Mouse (Mus musculus) ovary, postnatal 14 days (tissue): Measurements from ENCODE around the gene Pck1.

Experiments
- DNase-seq: peaks from one replicate; pipeline ENCODE4 v3.0.0; 2022; ENCODE audit warnings: low spot score

Gene Pck1

DNA sequence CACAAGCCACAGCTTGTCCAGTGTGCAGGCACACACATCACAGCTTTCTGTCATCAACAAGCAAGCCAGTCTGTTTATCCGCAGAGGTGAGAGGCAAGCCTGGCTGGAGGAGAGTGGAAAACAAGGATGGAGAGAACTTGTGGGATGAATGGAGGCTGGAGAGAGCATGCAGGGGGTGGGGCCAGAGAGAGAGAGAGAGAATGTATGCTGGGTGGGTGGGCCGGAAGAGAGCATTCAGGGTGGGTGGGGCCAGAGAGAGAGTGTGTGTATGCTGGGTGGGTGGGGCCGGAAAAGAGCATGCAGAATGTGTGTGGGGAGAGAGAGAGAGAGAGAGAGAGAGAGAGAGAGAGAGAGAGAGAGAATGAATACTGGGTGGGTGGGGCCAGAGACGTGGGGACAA, 51.8 kb downstream of the Pck1 start:
- no peak for DNase-seq

DNA sequence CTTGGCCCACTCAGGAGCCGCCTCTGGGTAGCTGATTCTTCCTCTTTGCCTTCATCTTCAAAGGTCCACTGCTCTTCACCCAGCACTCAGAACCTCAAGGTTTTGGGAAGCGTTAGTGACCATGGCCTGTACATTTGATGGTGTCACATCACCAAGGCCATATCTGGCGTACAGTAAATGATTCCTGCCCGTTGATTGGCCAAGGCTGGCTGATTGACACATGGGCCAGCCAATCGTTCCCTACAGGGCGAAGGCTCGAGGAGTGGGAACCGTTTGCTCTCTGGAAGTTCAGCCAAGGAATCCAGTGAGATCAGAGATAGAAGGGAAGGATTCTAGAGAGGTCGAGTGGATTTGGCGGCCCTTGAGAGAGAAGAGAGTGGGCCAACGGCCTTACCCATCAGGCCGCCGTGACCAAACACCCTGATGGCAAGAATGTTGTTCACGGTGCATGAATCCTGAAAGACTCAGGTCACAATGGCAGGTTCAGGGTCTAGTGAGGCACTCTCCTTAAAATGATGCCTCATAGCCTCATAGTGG, 52.8 kb downstream of the Pck1 start:
- no peak for DNase-seq

DNA sequence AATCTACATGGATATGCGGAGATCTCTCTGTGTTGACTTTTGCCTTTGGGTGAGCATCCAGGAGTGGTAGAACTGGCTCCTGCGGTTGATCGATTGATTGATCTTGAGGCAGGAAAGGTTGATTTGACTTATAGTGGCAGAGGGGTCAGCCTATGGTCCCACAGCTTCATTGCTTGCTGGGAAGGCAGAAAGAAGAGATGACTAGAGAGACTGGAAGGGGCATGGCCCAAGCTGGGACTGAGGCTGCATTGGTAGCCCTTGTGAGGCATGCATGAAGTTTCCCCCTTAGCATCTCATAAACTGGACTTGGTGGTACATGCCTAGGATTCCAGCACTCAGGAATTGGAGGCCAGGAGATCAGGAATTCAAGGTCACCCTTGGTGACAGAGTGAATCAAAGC, 54.2 kb downstream of the Pck1 start:
- DNase-seq = no peak
